Mouse (Mus musculus) stomach, postnatal 0 days (tissue): ENCODE measurements at regions not wholly inside any gene's neighbourhood (a gene's known extent, or its start where the extent isn't known, plus 50 kb on each side); places are given as distances from the start of the nearest gene placed in this dataset.

Experiments
- ATAC-seq: fragments of 200-750 bp; cut with Nextera tagmentation; 2 replicates; pipeline ENCODE4 v1.8.0; 2017; ENCODE audit not compliant: low FRiP score, low TSS enrichment
- DNase-seq: peaks from one replicate; pipeline ENCODE4 v3.0.0-alpha.2; 2016; ENCODE audit warnings: low spot score
- H3K27ac ChIP-seq: fragments of 300-500 bp; sonication (generic); replicated peaks from 2 replicates; pipeline ENCODE4 v1.5.1; 2014; ENCODE audit warnings: mild to moderate bottlenecking, control low read depth
- H3K27me3 ChIP-seq: fragments of 300-500 bp; sonication (generic); 2 replicates; pipeline ENCODE4 v1.6.1; 2014; ENCODE audit warnings: low read length; ENCODE audit not compliant: control insufficient read depth, insufficient read depth
- H3K36me3 ChIP-seq: fragments of 300-500 bp; sonication (generic); 2 replicates; pipeline ENCODE4 v1.6.1; 2014; ENCODE audit warnings: low read length, mixed read lengths; ENCODE audit not compliant: control insufficient read depth, insufficient read depth
- H3K4me1 ChIP-seq: fragments of 300-500 bp; sonication (generic); replicated peaks from 2 replicates; pipeline ENCODE4 v1.6.1; 2014; ENCODE audit warnings: antibody characterized with exemption; ENCODE audit not compliant: control insufficient read depth, insufficient read depth
- H3K4me2 ChIP-seq: fragments of 300-500 bp; sonication (generic); replicated peaks from 2 replicates; pipeline ENCODE4 v1.6.1; 2014; ENCODE audit warnings: low read depth, mild to moderate bottlenecking, control low read depth, moderate library complexity
- H3K4me3 ChIP-seq: fragments of 300-500 bp; sonication (generic); 2 replicates; pipeline ENCODE4 v1.5.1; 2014; ENCODE audit warnings: low read depth, low read length, control low read depth
- H3K9ac ChIP-seq: fragments of 300-500 bp; sonication (generic); 2 replicates; pipeline ENCODE4 v1.6.1; 2014; ENCODE audit warnings: mild to moderate bottlenecking, low read length, control low read depth, mixed read lengths
- H3K9me3 ChIP-seq: fragments of 300-500 bp; sonication (generic); 2 replicates; pipeline ENCODE4 v1.6.1; 2016; ENCODE audit warnings: low read length; ENCODE audit not compliant: control insufficient read depth
- CTCF ChIP-seq: IDR thresholded peaks from 2 replicates; pipeline ENCODE4 v1.5.1; 2016; ENCODE audit warnings: antibody characterized with exemption, low read depth, mild to moderate bottlenecking, moderate library complexity
- EP300 ChIP-seq: optimal IDR thresholded peaks from 2 replicates; pipeline ENCODE3; 2016; ENCODE audit warnings: antibody characterized with exemption
- WGBS: fragments of 180-500 bp; shearing (Covaris S2); extraction: QIAGEN DNeasy Blood & Tissue Kit; methylation state at CpG from one replicate; pipeline ENCODE4 v1.1.7; 2014; 5-methylcytosine and 5-hydroxymethylcytosine counted together

GRCm38 (mm10) chr12:54378576-54378975 is 174.9 kb upstream of the Egln3 start:
- Histone ChIP-seq H3K4me2 (no peak overlapping the region), H3K27ac (no peak overlapping the region), H3K9ac (no peak overlapping the region), H3K4me1 (no peaks in the 10 kb centered on the region), H3K9me3 (no peaks in the 10 kb centered on the region), H3K27me3 (no peaks in the 10 kb centered on the region), H3K4me3 (no peak overlapping the region), H3K36me3 (no peaks in the 10 kb centered on the region)
- ATAC-seq (no peak), DNase-seq (no peak)
- TF ChIP-seq CTCF = no peak
- no peak for TF ChIP-seq EP300
- 52% methylated on average over 2 of the region's 2 CpGs for WGBS

- Histone ChIP-seq H3K9ac (no peak overlapping the region), H3K4me3 (no peak overlapping the region), H3K9me3 (no peaks in the 10 kb centered on the region), H3K36me3 (no peaks in the 10 kb centered on the region), H3K4me1 (no peaks in the 10 kb centered on the region), H3K27ac (no peak overlapping the region), H3K4me2 (no peak overlapping the region), H3K27me3 (no peaks in the 10 kb centered on the region)
- TF ChIP-seq EP300 (no peak), CTCF (no peak)
- 66% methylated on average over 4 of the region's 4 CpGs for WGBS
- DNase-seq (peak; percentile 40), ATAC-seq (peak; percentile 70; the same call in 1 of the 2 replicates)
These were observed 170.4 kb upstream of the Egln3 start for GRCm38 (mm10) chr12:54374060-54374459.

GRCm38 (mm10) chr12:54369217-54369616 is 165.6 kb upstream of the Egln3 start:
- H3K4me1 ChIP-seq = no peaks in the 10 kb centered on the region

GRCm38 (mm10) chr12:54364381-54365095 is 160.9 kb upstream of the Egln3 start:
- Histone ChIP-seq H3K4me1 (no peaks in the 10 kb centered on the region), H3K4me3 (no peak overlapping the region), H3K4me2 (no peak overlapping the region), H3K27me3 (no peaks in the 10 kb centered on the region), H3K36me3 (no peaks in the 10 kb centered on the region), H3K9me3 (no peaks in the 10 kb centered on the region), H3K9ac (no peak overlapping the region), H3K27ac (no peak overlapping the region)
- TF ChIP-seq EP300 (no peak), CTCF (no peak)
- no peak for ATAC-seq
- WGBS = 73% methylated on average over 11 of the region's 11 CpGs
- DNase-seq = no peak

More at GRCm38 (mm10) chr12:54369217-54369616, 165.6 kb upstream of the Egln3 start:
- no peaks in the 10 kb centered on the region for H3K27me3 ChIP-seq
- DNase-seq = no peak
- ATAC-seq = no peak
- H3K9ac ChIP-seq = no peak overlapping the region
- H3K4me3 ChIP-seq = no peak overlapping the region
- 64% methylated on average over 5 of the region's 5 CpGs for WGBS
- TF ChIP-seq EP300 (no peak), CTCF (no peak)
- no peaks in the 10 kb centered on the region for H3K9me3 ChIP-seq
- H3K4me2 ChIP-seq = no peak overlapping the region
- H3K27ac ChIP-seq = no peak overlapping the region
- H3K36me3 ChIP-seq = no peaks in the 10 kb centered on the region

- no peak for DNase-seq
- Histone ChIP-seq H3K9ac (no peak overlapping the region), H3K36me3 (no peaks in the 10 kb centered on the region), H3K27me3 (no peaks in the 10 kb centered on the region), H3K9me3 (no peaks in the 10 kb centered on the region), H3K4me3 (no peak overlapping the region), H3K4me1 (no peaks in the 10 kb centered on the region), H3K27ac (no peak overlapping the region), H3K4me2 (no peak overlapping the region)
- ATAC-seq = no peak
- TF ChIP-seq EP300 (no peak), CTCF (no peak)
- 89% methylated on average over 4 of the region's 4 CpGs for WGBS
These were observed 158.1 kb upstream of the Egln3 start for GRCm38 (mm10) chr12:54361762-54362161.

GRCm38 (mm10) chr12:54354187-54354586 is 150.5 kb upstream of the Egln3 start:
- peak; percentile 50 for ATAC-seq

More at GRCm38 (mm10) chr12:54354187-54354586, 150.5 kb upstream of the Egln3 start:
- Histone ChIP-seq H3K4me1 (peaks cover 4% of the 10 kb centered on the region; the same call in 1 of the 2 replicates), H3K27me3 (no peaks in the 10 kb centered on the region), H3K36me3 (no peaks in the 10 kb centered on the region), H3K4me3 (no peak overlapping the region), H3K9me3 (no peaks in the 10 kb centered on the region), H3K27ac (0 out of 2 replicates have a peak overlapping the region, but pooled peaks have one; percentile 58), H3K4me2 (no peak overlapping the region), H3K9ac (no peak overlapping the region)
- peak; percentile 55 for DNase-seq
- no peak for TF ChIP-seq CTCF
- TF ChIP-seq EP300 = no peak
- 62% methylated on average over 6 of the region's 6 CpGs for WGBS
